Mouse (Mus musculus): Measurements from ENCODE around the gene Hoxa13.

DNA sequence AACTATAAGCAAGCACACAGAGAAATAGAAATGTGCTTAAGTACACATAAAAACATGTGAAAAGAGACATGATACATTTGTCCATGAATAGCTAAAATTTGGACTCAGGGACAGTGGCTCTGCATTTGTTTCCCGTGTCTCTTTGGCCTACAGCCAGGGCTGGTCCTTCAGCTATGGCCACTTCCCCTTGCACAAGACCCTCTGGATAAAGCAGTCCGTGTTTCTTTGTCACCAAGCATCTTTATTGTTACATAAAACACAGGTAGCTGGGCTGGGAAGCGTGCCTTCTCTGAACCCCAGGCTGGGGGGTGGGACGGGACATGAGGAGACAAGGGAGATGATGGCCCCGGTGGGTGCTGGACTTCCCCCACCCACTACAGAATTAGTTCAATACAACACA, 46.4 kb downstream of the Hoxa13 start:
- TF ChIP-seq CTCF (IDR thresholded peaks at IDR 0.05; ENCODE audit: control insufficient read depth, insufficient read depth, insufficient read length) (no peak), MAX (IDR thresholded peaks at IDR 0.05) (no peak), USF1 (IDR thresholded peaks at IDR 0.05; ENCODE audit: low read depth) (no peak), MYOG (IDR thresholded peaks at IDR 0.05; ENCODE audit: control insufficient read depth, extremely low read depth, insufficient read length) (no peak), MYOD1 (IDR thresholded peaks at IDR 0.05; ENCODE audit: control insufficient read depth, insufficient read length, low read depth) (no peak)
